Mouse (Mus musculus): ENCODE measurements around the gene Smoc1.

Gene Smoc1

DNA sequence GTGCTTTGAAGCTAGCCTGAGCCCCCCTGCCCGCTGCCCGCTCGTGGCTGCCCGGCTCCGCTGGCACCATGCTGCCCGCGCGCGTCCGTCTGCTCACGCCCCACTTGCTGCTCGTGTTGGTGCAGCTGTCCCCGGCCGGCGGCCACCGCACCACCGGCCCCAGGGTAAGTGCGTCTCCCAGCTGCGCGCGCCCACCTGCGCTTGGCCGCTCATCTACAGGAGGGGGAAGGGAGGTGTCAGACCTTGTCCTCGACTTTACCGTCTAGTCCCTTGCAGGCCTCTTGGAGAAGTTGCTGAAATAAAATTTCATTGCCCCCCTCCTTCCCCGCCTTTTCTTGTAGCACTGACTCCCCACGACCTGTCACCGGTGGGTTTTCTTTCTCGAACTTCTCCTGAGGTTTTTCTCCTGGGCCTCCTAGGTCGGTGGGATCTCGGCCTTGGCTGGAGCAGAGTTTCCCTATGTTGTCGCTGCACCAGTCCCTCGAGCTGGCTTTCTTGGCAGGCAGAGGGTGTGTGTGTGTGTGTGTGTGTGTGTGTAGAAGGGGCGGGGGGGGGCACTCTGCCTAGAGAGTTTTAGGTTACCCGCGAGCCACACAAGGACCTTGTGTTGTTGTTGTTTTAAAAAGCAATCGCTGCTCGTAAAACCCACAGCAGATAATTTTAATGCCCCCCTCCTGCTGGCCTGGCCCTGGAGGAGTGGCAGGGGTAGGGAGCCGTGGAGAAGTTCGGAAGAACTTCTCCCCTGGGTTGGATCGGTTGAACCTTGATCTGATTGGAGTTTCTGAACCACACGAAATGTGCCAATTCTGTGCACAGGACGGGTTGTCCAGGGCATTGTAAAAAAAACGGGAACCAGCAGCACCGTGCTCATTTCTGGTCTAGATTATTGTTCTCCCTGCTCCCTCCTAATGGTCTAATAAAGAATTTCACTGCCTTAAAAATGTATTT, 661 bp downstream of the Smoc1 start:
- DNase-seq, result peak in 1 of 2 experiments; percentile 14

DNA sequence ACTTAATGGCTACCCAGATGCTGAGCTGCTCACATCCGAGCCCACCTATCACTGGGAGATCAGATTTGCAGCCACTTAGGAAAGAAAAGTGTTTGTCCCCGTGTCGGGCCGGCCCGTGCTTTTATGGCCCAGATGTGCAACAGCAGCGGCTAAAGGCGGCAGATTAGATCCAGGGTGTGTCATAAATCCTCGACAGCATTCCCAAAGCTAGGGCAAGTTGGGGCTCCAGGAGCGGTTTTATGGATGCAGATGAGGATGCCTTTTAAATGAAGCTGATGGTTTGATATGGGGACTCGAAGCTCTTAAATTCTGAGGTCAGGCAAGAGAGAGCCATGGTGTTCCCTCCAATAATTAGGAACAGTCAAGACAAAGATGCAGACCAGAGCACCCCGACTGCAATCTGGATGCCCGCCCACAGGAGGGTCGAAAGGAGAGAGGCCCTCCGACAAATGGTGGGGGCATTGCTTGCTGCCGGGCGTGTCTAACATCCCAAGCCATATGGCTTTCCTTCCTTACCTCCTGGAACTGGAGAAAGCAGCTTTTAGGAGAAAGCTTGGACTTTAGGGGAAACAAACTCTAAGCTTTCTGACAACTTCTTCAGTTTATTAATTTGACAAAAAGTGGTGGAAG, 1.8 kb downstream of the Smoc1 start:
- DNase-seq, result no peak

DNA sequence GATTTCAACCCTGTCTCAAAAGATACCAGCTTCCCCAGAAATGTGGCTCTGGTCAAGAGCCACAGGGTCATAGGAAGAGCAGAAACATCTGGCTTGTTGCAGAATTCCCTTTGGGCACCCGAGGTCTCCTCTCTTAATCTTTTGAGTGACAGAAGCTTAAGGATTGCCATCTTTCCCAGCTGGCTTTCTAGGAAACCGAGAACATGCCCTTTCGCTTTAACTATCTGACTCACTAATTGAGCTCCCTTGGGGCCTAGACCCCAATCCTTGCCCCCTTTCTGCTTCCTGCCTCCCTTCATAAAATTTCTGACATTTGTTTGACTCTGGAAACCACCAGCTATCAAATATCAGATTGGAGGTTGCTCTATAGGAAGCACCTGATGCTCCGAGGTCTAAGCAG, 3.1 kb downstream of the Smoc1 start:
- DNase-seq, result no peak

DNA sequence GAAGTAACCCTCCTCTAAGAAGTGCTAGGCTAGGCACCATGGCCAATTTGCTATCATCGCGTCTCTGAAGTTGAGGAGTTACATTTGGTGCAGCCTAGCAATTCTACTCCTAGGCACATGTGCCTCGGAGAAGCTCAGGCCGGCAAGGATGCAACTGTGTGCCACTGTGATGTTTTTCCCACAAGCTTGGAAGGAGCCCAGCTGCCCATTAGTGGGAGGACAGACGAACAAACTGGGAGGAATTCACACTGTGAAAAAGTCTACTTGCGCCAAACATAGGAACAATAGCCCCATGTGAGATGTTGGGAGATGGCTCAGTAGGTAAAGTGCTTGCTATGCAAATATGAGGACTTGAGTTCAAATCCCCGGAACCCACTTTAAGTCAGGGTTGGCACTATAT, 5.0 kb downstream of the Smoc1 start:
- no peak for DNase-seq

DNA sequence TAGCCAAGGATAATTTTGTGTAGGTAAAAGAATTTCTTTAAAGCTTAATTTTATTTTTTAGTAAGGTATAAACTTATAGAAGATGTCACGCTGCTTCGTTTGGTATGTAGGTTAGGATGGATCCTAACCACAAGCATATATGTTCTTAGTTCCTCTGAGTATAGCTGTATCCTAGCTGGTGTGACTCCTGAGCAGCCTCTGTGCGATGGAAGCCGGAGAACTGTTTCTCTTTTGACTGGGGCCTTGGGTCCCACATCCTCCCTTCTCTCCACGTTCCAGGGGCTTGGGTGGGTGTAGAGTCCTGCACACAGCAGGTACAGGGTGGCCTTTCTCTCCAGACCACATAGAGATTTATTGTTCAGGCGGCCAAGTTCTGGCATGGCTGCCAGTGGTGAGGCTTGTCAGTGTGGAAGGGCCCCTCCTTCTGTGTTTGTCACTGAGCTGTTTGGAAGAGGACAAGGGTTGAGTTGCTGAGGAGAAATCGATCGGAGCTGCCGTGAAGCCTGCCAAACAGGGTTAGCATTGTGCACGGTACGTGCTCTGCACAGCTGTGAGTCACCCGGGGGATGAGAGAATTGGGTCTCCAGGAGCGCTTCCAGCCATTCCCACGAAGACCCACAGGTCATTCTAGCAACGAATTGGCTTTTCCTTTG, 6.9 kb downstream of the Smoc1 start:
- DNase-seq, result no peak

DNA sequence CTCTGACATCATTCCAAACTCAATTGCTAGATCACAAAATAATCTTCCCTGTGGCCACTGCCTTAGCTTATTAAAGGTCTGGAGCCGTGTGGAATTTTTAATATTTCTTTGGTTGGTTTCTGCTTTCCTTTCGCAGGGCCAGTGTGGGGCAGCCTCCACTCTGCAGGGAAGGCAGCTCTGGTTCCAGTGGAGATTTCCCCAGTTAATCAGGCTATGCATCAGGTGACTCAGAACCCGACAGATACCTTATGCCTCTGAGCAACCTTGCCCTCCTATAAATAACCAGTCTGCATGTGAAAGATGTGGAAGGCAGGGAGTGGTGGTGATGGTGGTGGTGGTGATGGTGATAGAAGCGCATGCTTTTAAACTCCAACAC, 7.4 kb downstream of the Smoc1 start:
- no peak for DNase-seq

DNA sequence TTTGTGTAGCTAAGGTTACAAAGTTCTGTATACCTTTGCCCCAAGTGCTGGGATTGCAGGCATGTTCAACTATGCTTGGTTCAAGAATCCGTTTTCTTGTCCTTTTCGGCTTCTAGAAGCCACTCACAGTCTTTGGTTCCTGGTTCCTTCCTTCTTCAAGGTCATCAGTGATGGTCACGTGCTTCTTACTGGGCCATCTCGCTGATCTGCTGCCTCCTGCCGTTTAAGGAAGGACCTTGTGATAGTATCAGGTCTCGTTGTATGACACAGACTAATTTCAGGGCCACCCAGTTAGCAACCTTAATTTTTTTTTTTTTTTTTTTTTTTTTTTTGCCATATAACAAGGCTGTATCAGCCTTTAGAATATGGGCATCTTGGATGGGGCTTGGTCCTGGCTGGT, 9.2 kb downstream of the Smoc1 start:
- DNase-seq, result no peak

DNA sequence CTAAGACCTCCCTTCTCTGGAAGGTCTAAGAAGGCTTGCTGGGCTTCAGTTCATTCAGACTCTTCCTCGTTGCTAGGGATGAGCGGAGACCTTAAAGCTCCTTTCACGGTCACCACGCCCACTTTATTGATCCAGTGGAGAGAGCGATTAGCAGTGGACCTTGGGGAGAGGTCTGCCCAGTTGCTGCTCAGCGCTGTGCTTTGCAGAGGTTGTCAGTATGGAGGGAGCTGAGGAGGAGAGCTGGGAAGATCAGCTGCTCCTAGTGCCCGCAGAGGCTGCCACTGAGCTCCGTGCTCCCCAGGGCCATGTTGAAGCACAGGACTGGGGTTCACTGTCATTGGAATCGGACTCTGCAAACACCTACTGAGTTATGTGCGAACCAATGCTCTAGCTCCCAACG, 17.0 kb downstream of the Smoc1 start:
- no peak for DNase-seq

DNA sequence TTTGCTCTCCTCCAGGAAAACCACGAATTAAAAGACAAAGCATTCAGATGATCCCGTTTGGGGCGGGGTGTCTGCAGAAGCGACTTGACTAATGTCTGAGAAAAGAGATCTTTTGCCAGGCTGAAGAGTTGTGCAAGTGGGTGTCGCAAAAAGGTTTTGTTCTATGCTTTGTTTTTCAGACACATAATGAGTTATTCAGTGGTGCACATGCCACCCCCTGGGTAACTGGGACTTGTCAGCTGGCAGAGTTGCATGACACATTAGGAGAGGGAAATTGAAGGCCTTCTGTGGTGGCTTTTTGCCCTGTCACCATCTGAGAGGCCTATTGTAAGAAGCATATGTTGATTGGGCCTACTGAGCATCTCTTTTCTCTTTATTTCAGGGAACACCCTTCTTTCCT, 20.3 kb downstream of the Smoc1 start:
- peak; percentile 29 to 35 for DNase-seq

DNA sequence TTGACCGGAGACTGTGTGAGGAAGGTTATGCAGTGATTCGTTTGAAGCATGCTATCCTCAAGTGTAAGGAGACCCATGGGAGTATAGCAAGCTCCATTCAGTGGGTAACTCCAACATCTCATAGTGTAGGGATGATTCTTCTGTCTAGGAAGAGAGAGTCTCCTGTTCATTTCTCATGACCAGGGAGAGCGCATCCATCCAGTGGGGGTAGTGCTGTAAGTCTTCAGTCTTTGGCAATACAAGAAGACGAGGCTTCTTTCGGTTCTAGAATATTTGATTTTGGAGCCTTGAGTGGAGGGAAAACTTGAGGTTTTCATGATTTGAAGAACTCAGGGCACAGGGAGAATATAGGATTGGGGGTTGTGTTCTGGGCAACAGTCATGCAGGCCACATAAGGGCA, 23.1 kb downstream of the Smoc1 start:
- no peak for DNase-seq

DNA sequence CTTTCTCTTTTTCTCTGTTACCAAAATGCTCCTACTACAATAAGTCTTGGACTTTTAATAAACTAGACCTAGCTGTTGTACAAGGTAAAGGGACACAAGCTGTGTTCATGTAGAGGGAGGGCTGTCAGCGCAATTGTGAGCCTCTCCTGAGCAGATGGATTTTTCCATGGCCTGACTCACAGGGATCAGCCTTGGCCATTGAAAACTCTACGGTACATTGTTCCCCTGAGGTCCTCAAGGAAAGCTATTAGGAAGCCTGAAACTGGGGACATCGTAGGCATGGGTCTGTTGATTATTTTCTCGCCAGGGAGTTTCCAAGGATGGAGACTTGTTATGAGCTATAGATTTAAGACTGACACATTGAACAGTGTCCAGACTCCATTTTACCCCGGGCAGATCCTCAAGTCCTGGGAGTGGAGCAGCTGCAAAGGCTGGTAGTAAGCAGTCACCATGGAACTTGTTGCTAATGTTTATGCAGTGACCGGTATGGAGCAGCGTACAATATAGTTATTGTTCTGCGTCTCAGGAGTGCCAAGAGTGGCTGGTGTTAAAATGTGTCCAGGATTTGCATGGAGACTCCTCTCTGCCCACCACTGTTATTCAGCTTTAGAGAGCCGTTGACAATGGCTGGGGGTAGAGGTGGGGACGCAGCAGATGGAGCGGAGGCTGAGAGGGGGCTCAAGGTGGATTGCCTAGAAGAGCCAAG, 28.5 kb downstream of the Smoc1 start:
- no peak for DNase-seq

DNA sequence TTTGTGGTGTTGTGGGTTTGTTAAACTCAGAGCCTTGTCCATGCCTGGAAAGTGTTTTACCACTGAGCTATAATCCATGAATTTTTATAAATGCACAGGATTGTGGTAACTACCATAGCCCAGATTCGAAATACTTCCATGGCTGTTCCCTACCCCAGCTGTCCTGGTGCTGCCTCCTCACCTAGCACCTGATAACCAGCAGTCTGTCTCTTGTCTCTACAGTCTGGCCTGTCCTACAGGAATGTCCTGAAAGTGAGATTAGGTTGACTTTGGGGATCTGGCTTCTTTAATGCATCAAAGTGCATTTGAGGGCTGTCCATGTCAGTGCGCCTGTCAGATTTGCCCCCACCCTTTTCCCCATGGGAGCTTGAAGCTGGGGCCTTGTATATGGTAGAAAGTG, 29.2 kb downstream of the Smoc1 start:
- DNase-seq, result no peak

DNA sequence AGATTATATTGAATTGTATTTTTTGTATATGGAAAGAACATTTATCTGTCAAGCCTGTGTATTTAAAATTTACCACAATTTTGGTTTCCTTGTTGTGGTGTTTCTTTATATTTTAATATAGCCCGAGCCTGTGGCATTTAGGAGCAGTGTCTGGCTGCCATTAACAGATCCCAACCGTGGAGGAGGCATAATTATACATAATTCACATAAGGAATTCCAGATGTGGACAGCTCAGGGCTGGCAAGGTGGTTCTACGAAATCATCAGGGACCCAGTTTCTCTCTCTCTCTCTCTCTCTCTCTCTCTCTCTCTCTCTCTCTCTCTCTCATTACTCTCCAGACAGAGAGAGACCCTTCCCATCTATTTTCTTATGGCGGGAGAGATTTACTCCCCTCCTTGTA, 31.0 kb downstream of the Smoc1 start:
- no peak for DNase-seq

DNA sequence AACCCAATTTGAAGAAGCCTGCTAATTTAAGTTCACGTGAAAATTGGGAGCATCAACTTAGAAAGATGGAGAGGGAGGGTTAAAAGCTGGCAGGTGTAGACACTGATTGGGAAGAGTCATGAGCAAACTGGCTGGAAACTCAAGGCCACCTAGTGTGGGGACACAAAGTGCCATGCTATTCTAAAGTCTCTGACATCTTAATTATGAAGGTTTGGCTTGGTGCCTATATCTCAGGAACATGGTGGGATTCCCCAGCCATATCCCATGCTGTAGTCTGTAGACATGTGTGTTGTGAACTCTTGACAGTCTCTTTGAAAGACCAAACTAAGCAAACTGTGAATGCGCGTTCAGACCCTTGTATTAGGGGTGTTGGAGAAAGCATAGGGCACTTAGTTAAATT, 32.0 kb downstream of the Smoc1 start:
- no peak for DNase-seq

DNA sequence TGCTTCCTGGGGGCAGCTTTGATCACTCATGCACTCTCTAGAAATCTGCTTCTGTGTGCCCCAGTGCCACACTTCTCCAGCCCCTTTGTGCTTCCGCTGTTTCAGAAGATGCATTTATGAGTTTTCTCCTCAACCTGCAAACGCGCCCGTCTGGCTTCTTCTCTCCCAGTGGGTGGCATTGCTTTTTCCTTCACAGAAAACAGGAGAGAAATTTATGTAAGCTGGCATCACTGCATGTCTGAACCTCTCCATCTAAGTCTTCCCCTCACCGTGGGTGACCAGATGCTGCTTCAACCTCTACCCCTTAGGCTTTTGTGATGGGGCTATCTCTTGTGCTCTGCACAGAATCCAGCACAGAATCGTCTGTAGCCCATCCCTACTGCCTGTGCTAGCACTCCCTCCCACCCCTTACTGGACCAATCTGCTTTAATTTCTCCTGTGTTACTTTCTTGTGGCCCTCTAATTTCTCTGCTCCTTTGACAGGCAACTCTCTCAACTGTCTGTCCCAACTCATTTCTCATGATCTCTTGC, 35.3 kb downstream of the Smoc1 start:
- DNase-seq, result no peak

DNA sequence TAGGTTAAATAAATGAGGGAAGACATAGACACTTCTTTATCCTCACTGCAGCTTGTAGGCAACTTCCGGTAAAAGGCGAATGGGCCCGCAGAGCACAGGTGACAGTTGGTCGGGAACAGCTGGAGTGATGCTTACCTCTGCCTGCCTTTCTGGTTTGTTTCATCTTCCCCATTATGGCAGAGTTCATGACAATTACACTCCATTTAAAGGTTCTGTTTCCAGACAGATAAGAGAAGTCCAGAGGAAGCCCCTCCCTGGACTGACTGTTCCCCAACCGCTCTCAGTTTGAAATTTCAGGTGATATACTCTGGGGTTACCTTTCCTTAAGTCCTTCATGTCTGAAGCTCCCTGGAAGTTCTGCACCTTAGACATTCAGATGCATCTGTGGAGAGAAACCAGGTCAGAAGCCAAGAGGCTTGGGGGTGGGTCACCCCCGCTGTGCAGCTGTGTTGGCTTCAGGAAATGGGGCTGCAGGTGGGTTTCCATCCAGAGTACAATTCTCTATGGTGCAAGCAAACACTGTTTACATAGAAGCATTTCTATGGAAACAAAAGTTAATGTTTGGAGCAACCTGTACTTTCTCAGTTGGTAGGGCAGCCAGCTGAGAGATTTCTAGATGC, 36.8 kb downstream of the Smoc1 start:
- no peak for DNase-seq

DNA sequence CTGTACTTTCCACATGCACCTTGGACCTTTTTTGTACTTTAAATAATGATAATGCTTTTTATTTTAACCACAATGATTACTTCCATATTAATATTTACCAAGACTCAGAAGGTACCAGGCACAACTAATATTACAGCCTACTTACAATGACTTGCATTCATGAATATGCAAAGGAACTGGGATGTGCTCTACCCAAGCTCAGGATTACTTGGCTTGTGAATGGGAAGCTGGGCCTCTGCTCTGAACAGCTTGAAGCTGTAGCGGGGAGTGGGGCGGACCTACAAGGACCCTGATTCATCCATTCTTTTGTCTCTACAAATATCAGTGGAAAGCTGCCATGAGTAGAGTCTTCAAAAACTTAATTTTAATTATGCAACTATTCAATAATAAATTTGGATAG, 47.5 kb downstream of the Smoc1 start:
- DNase-seq, result no peak

DNA sequence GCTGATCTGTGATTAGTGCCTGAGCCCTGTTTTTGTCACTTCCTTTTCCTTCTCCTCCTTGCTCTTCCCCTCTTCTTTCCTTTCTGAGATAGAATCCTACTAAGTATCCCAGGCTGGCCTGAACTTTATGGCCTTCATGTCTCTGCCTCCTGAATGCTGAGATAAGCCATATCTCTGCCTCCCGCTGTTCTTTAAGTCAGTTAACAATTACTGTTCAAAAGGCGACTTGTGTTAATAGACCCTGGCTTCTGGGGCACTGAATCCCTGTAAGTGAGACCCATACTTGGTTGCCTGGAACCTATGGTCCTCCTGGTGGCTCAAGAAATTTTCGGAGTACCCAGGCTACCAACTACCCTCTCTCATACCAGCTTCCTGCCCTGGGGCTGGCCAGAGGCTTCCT, 48.3 kb downstream of the Smoc1 start:
- DNase-seq, result no peak

DNA sequence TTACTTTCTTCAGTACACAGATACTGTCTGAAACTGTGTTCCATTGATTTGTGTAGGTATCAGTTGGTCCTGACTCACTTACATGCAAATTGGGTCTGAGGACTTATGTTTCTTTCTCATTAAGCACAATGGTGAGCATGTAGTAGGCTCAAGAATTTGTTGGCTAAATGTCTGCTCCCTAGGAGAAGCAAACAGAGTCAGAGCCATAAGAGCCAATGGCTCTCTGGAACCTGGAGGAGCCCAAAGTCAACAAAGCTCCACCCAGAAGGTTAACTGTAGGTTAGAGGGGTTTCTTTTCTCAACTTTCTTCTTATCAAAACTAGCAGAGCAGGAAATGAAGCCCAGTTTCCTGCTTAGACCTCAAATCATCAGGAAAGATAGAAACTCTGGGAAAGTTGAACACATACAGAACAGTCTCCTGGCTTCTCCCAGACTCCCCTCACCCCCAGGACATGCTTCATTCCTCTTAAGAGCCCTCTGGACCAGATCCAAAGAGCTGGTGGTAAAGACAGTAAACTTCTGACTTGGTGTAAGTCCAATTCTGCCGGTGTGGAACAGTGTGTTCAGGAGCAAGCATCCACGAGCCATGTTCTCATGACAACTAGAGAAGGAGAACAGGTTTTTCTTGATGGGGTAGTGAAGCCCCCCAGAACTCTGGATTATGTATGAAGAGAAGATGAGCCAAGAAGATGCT, 51.5 kb downstream of the Smoc1 start:
- no peak for DNase-seq

DNA sequence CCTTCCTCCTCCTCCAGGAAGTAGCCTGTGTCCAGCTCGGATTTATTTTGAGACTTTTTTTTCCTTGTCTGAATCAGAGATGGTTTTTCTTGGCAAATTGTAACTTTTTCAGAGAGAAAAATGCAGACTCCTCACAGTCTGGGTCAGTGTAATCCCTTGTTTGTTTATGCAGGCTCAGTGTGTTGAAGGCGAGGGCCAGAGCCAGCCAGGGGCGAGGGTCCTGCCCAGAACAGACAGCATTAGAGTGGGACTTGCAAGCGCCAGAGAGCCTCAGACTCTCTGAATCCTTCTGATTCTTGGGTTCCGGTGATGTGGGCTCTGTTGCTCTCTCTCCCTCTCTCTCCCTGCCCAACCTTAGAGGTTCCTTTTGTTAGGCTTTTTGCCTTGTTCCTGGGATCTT, 53.7 kb downstream of the Smoc1 start:
- DNase-seq, result no peak

DNA sequence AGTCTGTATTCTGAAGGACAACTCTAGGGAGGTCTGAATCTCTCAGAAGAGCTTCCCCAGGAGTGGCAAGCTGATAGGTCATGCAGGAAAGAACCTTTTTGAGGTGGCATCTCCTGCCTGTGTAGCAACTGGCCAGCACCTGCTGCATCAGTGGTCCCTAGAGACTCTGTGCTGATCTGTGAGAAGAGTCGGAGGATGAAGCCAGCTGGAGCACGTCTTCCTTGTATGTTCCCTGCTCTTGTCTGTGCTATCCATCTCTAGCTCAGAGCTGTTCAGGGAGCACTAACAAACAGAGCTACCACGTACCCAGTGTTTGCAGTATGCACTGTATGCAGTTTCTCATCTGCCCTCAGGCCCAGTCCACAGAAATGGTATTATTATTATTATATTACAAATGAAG, 54.4 kb downstream of the Smoc1 start:
- no peak for DNase-seq

DNA sequence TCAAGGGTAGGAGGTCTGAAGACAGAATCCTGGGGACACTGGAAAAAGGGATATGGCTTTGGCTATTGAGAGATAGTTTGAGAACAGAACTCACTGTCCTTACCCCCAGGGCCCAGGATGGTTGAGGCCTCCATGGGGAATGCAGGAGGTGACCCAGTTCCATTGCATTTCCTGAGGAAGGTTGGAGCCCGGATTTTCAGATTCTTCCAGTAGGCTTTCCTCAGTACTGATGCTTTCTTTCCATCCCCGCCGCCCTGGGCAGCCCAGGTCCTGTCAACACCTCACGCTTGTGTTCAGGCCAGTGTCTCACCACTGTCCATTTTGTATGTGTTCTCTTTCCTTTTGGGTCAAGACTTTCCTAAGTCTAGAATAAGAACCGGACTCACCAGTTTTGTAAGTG, 56.5 kb downstream of the Smoc1 start:
- DNase-seq, result no peak

Data from cerebellum, postnatal 36 days (tissue).